Mouse (Mus musculus) liver, embryonic 11.5 days (tissue): ENCODE measurements around the gene Tmem52b. TPM values are rescaled to one million over a fixed set of nuclear protein-coding genes. Genes with fewer than 3 reads are reported as not detected.

Experiments used
- ATAC-seq: fragments of 200-750 bp; cut with Nextera tagmentation; replicated peaks from 2 replicates; pipeline ENCODE4 v1.8.0; 2017; ENCODE audit warnings: moderate number of reproducible peaks, mild to moderate bottlenecking, moderate TSS enrichment, moderate library complexity; ENCODE audit not compliant: low FRiP score
- DNase-seq: peaks from one replicate; pipeline ENCODE4 v3.0.0-alpha.2; 2017; ENCODE audit warnings: low spot score
- H3K27ac ChIP-seq: fragments of 300-500 bp; sonication (generic); 2 replicates; pipeline ENCODE4 v1.5.1; 2014; ENCODE audit warnings: mild to moderate bottlenecking, low read depth, low read length, control low read depth
- H3K27me3 ChIP-seq: fragments of 300-500 bp; sonication (generic); replicated peaks from 2 replicates; pipeline ENCODE4 v1.6.1; 2014; ENCODE audit warnings: low read length, mixed read lengths; ENCODE audit not compliant: control insufficient read depth, insufficient read depth
- H3K36me3 ChIP-seq: fragments of 300-500 bp; sonication (generic); 2 replicates; pipeline ENCODE4 v1.6.1; 2014; ENCODE audit warnings: mild to moderate bottlenecking, low read length, moderate library complexity, mixed read lengths; ENCODE audit not compliant: control insufficient read depth, insufficient read depth
- H3K4me1 ChIP-seq: fragments of 300-500 bp; sonication (generic); replicated peaks from 2 replicates; pipeline ENCODE4 v1.6.1; 2014; ENCODE audit warnings: low read length, mixed read lengths; ENCODE audit not compliant: control insufficient read depth, insufficient read depth
- H3K4me2 ChIP-seq: fragments of 300-500 bp; sonication (generic); 2 replicates; pipeline ENCODE4 v1.6.1; 2014; ENCODE audit warnings: mild to moderate bottlenecking, control low read depth, moderate library complexity
- H3K4me3 ChIP-seq: fragments of 300-500 bp; sonication (generic); 2 replicates; pipeline ENCODE4 v1.5.1; 2014; ENCODE audit warnings: low read depth, low read length, control low read depth
- H3K9ac ChIP-seq: fragments of 300-500 bp; sonication (generic); 2 replicates; pipeline ENCODE4 v1.6.1; 2014; ENCODE audit warnings: low read depth, low read length, control low read depth
- H3K9me3 ChIP-seq: fragments of 300-500 bp; sonication (generic); 2 replicates; pipeline ENCODE4 v1.6.1; 2016; ENCODE audit warnings: low read length, inconsistent platforms, mixed read lengths; ENCODE audit not compliant: control insufficient read depth
- WGBS: fragments of 180-500 bp; shearing (Covaris S2); extraction: QIAGEN DNeasy Blood & Tissue Kit; methylation state at CpG from one replicate; pipeline ENCODE4 v1.1.7; 2014; 5-methylcytosine and 5-hydroxymethylcytosine counted together
- polyA plus RNA-seq: library from polyadenylated mRNA; unstranded; fragments of >200 nt; fragmentation: Nextera tagmentation; extraction: Ambion mirVana; gene quantifications from 2 replicates; pipeline ENCODE4 v1.2.1, GENCODE M21; 2014

Tmem52b gene
- polyA plus RNA-seq, 1 experiment from 2014 or later: not detected

DNA sequence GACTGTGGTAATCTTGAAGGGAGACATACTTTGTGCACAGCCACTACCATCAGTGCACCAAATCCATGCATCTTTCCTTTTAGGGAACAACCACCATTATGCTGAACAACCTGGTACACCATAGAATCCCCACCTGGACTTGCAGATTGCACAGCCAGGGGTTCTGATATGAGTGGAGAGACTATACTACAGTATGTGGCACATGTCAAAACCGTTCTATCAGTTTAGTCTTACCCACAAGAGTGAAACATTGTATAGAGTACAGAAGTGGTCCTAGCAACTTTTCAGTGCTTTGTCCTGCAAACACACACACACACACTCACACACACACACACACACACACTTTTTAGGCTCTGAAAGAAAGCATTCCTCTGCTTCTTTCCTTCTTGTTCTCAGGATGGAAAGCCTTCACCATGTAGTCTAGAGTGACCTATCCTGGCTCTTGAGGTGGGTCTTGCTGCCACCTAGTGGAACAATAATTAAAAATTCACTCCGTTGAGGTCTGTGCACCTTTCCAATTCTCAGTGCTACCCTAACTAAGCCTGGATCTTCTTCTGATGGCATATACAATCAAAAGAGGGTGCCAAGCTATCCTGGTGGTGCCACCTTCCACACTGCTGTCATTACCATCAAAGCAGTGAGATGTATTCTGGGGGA is 5.5 kb downstream of the Tmem52b start:
- peak; percentile 75 for ATAC-seq
- no peak for DNase-seq
- Histone ChIP-seq H3K9me3 (no peaks in the 10 kb centered on the region), H3K27me3 (no peaks in the 10 kb centered on the region), H3K4me3 (no peak overlapping the region), H3K27ac (no peak overlapping the region), H3K36me3 (no peaks in the 10 kb centered on the region), H3K9ac (no peak overlapping the region), H3K4me2 (no peak overlapping the region), H3K4me1 (no peaks in the 10 kb centered on the region; the same call in 1 of the 2 replicates)
- 50% methylated on average over 2 of the region's 2 CpGs for WGBS

DNA sequence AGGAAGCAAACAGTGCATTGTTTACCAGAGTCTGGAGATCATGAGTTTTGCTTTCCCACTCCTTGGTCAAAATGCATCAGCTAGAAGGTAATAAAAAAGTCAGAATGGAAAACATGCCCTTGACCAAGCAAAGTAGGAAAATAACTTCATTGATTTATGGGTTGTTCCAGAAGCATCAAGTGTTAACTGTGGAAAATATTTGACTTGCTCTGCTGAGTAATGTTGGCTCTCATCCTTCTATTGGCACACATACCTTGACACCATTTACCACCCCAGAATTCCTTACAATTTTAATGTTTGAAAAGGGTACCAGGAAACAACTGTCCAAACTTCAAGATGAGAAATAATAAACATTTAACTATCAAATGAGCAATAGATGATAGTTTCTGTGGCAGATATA is 13.7 kb downstream of the Tmem52b start:
- H3K36me3 ChIP-seq: no peaks in the 10 kb centered on the region
- H3K9me3 ChIP-seq: no peaks in the 10 kb centered on the region
- no peak for ATAC-seq
- no peak overlapping the region for H3K27ac ChIP-seq
- H3K9ac ChIP-seq: no peak overlapping the region
- no peak for DNase-seq
- no peak overlapping the region for H3K4me2 ChIP-seq
- no peak overlapping the region for H3K4me3 ChIP-seq
- H3K27me3 ChIP-seq: no peaks in the 10 kb centered on the region
- no peaks in the 10 kb centered on the region for H3K4me1 ChIP-seq

DNA sequence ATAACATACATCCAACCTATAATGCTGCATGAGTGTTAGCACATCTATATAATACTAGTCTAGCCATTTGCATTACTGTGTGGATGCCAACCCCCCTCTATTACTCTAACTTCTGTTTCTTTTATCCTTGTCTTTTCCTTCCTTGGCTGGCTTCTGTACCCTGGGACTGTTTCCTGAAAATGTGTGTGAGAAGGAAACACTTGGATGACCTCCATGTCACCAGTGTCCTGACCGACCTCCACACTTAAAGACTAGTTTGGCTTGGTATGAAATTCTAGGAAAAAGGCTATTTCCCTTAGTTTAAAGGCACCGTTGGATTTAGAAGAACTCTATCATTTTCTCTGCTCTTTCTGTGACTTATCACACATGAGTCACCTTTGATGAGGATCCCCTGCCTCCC is 15.1 kb downstream of the Tmem52b start:
- H3K36me3 ChIP-seq: no peaks in the 10 kb centered on the region
- H3K27ac ChIP-seq: no peak overlapping the region
- no peaks in the 10 kb centered on the region for H3K4me1 ChIP-seq
- no peak for ATAC-seq
- WGBS: 56% methylated on average over 2 of the region's 2 CpGs
- H3K27me3 ChIP-seq: no peaks in the 10 kb centered on the region
- no peak for DNase-seq
- H3K9me3 ChIP-seq: no peaks in the 10 kb centered on the region
- no peak overlapping the region for H3K4me2 ChIP-seq
- H3K4me3 ChIP-seq: no peak overlapping the region
- no peak overlapping the region for H3K9ac ChIP-seq

DNA sequence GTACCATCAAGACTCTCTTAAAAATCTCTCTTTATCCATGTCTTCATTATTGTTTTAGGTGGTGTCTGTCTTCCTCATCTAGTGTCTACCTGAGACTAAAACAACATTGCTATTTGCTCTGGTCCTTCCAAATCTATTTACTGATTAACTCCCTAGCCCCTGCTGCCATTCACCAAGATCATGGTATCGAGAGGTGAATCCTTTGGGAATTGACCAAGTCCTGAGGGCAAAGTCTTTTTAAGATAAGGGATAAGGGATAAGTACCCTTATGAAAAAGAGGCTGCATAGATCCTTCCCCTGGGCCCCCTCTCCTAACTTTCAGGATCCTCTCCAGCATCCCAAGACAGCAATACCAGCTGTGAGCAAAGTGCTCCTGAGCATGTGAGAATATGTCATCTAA is 17.2 kb downstream of the Tmem52b start:
- 76% methylated on average over 1 of the region's 1 CpGs for WGBS
- no peak for ATAC-seq
- H3K4me3 ChIP-seq: no peak overlapping the region

DNA sequence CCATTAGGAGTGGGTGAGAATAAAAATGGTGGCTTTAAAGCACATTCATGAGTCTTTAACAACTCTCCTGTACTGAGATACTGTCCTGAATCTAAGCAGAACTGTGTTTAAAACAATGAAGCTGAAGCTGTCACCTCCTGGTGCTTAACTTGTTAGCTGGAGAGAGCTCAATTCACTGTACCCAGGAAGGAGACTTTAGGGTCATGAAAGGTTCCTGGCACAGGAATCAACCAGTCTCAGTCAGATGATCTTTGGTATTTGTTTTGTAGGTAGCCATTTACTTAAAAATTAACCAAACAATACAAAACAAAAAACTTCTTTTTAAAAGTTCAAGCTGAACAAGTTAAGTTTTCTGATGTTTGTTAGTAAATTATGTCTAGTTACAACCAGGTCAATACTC is 17.9 kb downstream of the Tmem52b start:
- ATAC-seq (no peak), DNase-seq (no peak)
- Histone ChIP-seq H3K27me3 (no peaks in the 10 kb centered on the region), H3K36me3 (no peaks in the 10 kb centered on the region), H3K9ac (no peak overlapping the region), H3K9me3 (no peaks in the 10 kb centered on the region), H3K4me2 (no peak overlapping the region), H3K4me3 (no peak overlapping the region), H3K4me1 (peaks cover 7% of the 10 kb centered on the region), H3K27ac (no peak overlapping the region)

More for the DNA sequence above, 17.2 kb downstream of the Tmem52b start:
- H3K4me2 ChIP-seq: no peak overlapping the region
- no peaks in the 10 kb centered on the region for H3K36me3 ChIP-seq
- peaks cover 2% of the 10 kb centered on the region for H3K4me1 ChIP-seq
- H3K9ac ChIP-seq: no peak overlapping the region
- no peak for DNase-seq
- H3K27me3 ChIP-seq: no peaks in the 10 kb centered on the region
- H3K9me3 ChIP-seq: no peaks in the 10 kb centered on the region
- H3K27ac ChIP-seq: no peak overlapping the region

DNA sequence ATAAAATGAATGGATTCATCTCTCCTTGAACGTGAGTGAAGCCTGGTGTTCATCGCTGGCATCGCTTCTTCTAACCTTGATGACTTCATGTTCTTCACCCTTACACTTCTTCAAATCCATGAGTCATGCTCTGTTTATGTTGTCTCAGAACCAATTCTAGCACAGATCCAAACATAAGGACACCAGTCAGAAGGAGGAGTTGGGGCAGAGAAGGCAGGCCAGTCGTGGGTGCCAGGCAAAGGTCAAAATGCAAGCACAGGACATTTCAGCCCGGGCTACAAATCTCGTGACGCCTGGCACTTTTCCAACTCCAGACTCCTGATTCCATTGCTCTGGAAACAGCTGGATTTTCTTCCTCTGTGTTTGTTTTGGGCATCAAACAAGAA is 20.2 kb downstream of the Tmem52b start:
- ATAC-seq (no peak; the same call in 1 of the 2 replicates), DNase-seq (no peak)
- Histone ChIP-seq H3K9me3 (no peaks in the 10 kb centered on the region), H3K27ac (no peak overlapping the region), H3K27me3 (no peaks in the 10 kb centered on the region), H3K4me2 (peak overlapping the region; percentile 85), H3K36me3 (no peaks in the 10 kb centered on the region), H3K4me3 (peak overlapping the region; percentile 86), H3K4me1 (peaks cover 11% of the 10 kb centered on the region), H3K9ac (no peak overlapping the region; the same call in 1 of the 2 replicates)
- 39% methylated on average over 7 of the region's 7 CpGs for WGBS

DNA sequence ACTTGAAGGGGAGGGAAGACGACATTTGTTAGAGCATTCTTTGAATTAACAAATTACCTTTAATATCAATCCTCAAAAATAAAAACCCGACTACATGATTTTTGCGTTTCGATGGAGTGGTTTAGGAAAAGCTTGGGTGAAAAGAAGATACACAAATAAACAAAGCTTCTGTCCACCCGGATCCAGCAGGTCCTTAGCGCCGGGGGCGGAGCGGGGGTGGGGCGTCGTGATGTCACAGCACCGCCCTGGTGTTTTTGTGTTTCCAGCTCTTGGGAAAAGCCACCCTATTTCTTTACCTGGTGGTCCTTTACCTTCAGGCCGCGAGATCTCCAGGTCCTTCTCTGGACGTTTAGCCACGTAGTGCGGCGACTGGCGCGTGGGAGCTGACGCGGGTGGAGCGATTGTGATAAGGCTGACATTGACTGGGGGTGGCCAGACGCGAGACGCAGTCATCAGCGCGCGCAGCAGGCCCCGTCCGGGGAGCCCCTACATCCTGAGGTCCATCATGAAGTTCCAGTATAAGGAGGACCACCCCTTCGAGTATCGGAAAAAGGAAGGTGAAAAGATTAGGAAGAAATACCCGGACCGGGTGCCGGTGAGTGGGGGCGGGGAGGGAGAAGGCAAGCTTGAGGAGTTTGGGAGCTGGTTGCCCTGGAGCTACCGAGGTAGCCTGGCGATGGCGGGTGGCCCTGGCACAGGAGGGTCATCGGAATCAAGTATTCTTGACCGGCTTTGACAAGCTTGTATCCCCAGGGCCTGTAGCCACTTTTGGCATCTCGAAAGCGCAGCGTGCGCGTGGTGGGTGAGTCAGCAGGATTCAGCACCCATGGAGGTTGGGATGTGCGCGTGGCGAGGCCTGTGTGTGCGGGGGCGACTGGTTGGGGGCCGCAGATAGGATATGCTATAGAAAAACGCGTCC is 20.8 kb downstream of the Tmem52b start, which contains the start of gene Gabarapl1:
Gene Gabarapl1 (plus strand): TSS at position 219 of the 919 bp plus-strand sequence.
- Histone ChIP-seq H3K9me3 (no peaks in the 10 kb centered on the region), H3K4me3 (peak within 1 kb of the TSS; percentile 86), H3K27me3 (no peaks in the 10 kb centered on the region), H3K9ac (peak within 1 kb of the TSS; percentile 80), H3K4me2 (peak within 1 kb of the TSS; percentile 85), H3K27ac (peak within 1 kb of the TSS; percentile 52; the same call in 1 of the 2 replicates), H3K36me3 (no peaks in the 10 kb centered on the region), H3K4me1 (peaks cover 11% of the 10 kb centered on the region)
- under 1% methylated on average over 55 of the region's 55 CpGs for WGBS
- DNase-seq (peak; percentile 80), ATAC-seq (peak; percentile 83)

DNA sequence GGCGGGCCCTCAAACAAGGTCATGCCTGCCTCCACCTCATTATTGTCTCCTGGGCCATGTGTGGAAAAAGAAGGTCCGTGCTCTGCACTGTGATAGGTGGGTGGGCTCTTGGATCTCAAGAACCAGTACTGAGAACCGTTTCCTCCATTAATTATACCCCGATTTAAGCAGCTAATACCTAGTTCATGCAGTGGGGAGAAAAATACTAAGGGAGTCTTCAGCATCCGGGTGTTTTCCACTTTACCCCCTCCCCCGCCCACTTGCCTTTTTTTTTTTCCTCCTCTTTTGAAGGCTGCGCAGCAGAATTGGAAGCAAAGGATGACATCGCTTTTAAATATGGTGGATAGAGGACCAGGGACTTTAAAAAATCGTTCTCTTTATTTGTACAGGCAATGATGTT is 21.7 kb downstream of the Tmem52b start:
- peak overlapping the region; percentile 86 for H3K4me3 ChIP-seq
- peak overlapping the region; percentile 52; the same call in 1 of the 2 replicates for H3K27ac ChIP-seq
- ATAC-seq (peak; percentile 13), DNase-seq (peak; percentile 36)
- no peaks in the 10 kb centered on the region for H3K9me3 ChIP-seq
- peaks cover 11% of the 10 kb centered on the region for H3K4me1 ChIP-seq
- peak overlapping the region; percentile 80 for H3K9ac ChIP-seq
- no peaks in the 10 kb centered on the region; the same call in 1 of the 2 replicates for H3K36me3 ChIP-seq
- H3K27me3 ChIP-seq: no peaks in the 10 kb centered on the region
- 14% methylated on average over 9 of the region's 9 CpGs for WGBS
- H3K4me2 ChIP-seq: peak overlapping the region; percentile 85
